Mouse (Mus musculus) liver, postnatal 0 days (tissue): ENCODE results near the gene 9430038I01Rik. TPM values are rescaled to one million over a fixed set of nuclear protein-coding genes. Genes with fewer than 3 reads are reported as not detected.

Experiments used
- ATAC-seq: fragments of 200-750 bp; cut with Nextera tagmentation; 2 replicates; pipeline ENCODE4 v1.8.0; 2017; ENCODE audit warnings: mild to moderate bottlenecking, moderate library complexity
- DNase-seq: peaks from one replicate; pipeline ENCODE4 v3.0.0-alpha.2; 2016
- H3K27ac ChIP-seq: fragments of 300-500 bp; sonication (generic); 2 replicates; pipeline ENCODE4 v1.5.1; 2014; ENCODE audit warnings: antibody characterized with exemption, moderate library complexity, mild to moderate bottlenecking, low read depth
- H3K27me3 ChIP-seq: fragments of 300-500 bp; sonication (generic); 2 replicates; pipeline ENCODE4 v1.6.1; 2014; ENCODE audit warnings: low read length, control low read depth, mixed read lengths; ENCODE audit not compliant: insufficient read depth
- H3K36me3 ChIP-seq: fragments of 300-500 bp; sonication (generic); replicated peaks from 2 replicates; pipeline ENCODE4 v1.6.1; 2014; ENCODE audit warnings: mild to moderate bottlenecking, control low read depth, low read length, moderate library complexity, mixed read lengths; ENCODE audit not compliant: insufficient read depth
- H3K4me1 ChIP-seq: fragments of 300-500 bp; sonication (generic); 2 replicates; pipeline ENCODE4 v1.6.1; 2014; ENCODE audit warnings: antibody characterized with exemption, mild to moderate bottlenecking, control low read depth; ENCODE audit not compliant: insufficient read depth
- H3K4me2 ChIP-seq: fragments of 300-500 bp; sonication (generic); 2 replicates; pipeline ENCODE4 v1.6.1; 2014; ENCODE audit warnings: low read depth, mild to moderate bottlenecking, low read length, moderate library complexity, mixed read lengths
- H3K4me3 ChIP-seq: fragments of 300-500 bp; sonication (generic); 2 replicates; pipeline ENCODE4 v1.5.1; 2014; ENCODE audit warnings: low read depth, low read length
- H3K9ac ChIP-seq: fragments of 300-500 bp; sonication (generic); replicated peaks from 2 replicates; pipeline ENCODE4 v1.6.1; 2014; ENCODE audit warnings: mild to moderate bottlenecking, moderate library complexity
- H3K9me3 ChIP-seq: fragments of 300-500 bp; sonication (generic); 2 replicates; pipeline ENCODE4 v1.6.1; 2016; ENCODE audit warnings: mild to moderate bottlenecking, control low read depth, low read length, mixed read lengths
- CTCF ChIP-seq: sonication (generic); IDR thresholded peaks from 2 replicates; pipeline ENCODE4 v1.5.1; 2016; ENCODE audit warnings: antibody characterized with exemption, low read depth
- EP300 ChIP-seq: IDR thresholded peaks from 2 replicates; pipeline ENCODE4 v1.6.1; 2016; ENCODE audit warnings: antibody characterized with exemption, low read depth, mild to moderate bottlenecking
- WGBS: fragments of 180-500 bp; shearing (Covaris S2); extraction: QIAGEN DNeasy Blood & Tissue Kit; methylation state at CpG from one replicate; pipeline ENCODE4 v1.1.7; 2014; ENCODE audit not compliant: insufficient replicate concordance; 5-methylcytosine and 5-hydroxymethylcytosine counted together
- polyA plus RNA-seq: library from polyadenylated mRNA; unstranded; fragments of >200 nt; fragmentation: Nextera tagmentation; extraction: Ambion mirVana; gene quantifications from 2 replicates; pipeline ENCODE4 v1.2.1, GENCODE M21; 2015

Gene 9430038I01Rik
- polyA plus RNA-seq, 1 experiment from 2014 or later, result 14.8 TPM

GRCm38 (mm10) chr7:137436901-137437300, 26.3 kb upstream of the 9430038I01Rik start:
- 68% methylated on average over 6 of the region's 6 CpGs for WGBS
- DNase-seq, result no peak
- ATAC-seq, result no peak
- Histone ChIP-seq H3K4me3 (peak overlapping the region; percentile 68; the same call in 1 of the 2 replicates), H3K27ac (no peak overlapping the region), H3K4me1 (peaks cover 21% of the 10 kb centered on the region), H3K4me2 (peak overlapping the region; percentile 95), H3K36me3 (no peaks in the 10 kb centered on the region), H3K9ac (no peak overlapping the region), H3K27me3 (no peaks in the 10 kb centered on the region), H3K9me3 (no peaks in the 10 kb centered on the region)
- TF ChIP-seq CTCF (no peak), EP300 (no peak)

- no peak overlapping the region for H3K27ac ChIP-seq
- no peaks in the 10 kb centered on the region for H3K27me3 ChIP-seq
- ATAC-seq (no peak), DNase-seq (no peak)
- 72% methylated on average over 13 of the region's 13 CpGs for WGBS
- no peak overlapping the region for H3K9ac ChIP-seq
- 0 out of 2 replicates have a peak, but pooled peaks cover 2% of the 10 kb centered on the region for H3K4me1 ChIP-seq
- no peak overlapping the region for H3K4me2 ChIP-seq
- H3K9me3 ChIP-seq, result no peaks in the 10 kb centered on the region
- no peaks in the 10 kb centered on the region for H3K36me3 ChIP-seq
- no peak for TF ChIP-seq EP300
- TF ChIP-seq CTCF, result no peak
- H3K4me3 ChIP-seq, result no peak overlapping the region
Observed at GRCm38 (mm10) chr7:137431769-137432603, 21.4 kb upstream of the 9430038I01Rik start.

GRCm38 (mm10) chr7:137426693-137427092, 16.1 kb upstream of the 9430038I01Rik start:
- Histone ChIP-seq H3K4me3 (no peak overlapping the region), H3K27me3 (no peaks in the 10 kb centered on the region), H3K4me1 (no peaks in the 10 kb centered on the region), H3K4me2 (no peak overlapping the region), H3K27ac (no peak overlapping the region), H3K9me3 (no peaks in the 10 kb centered on the region), H3K36me3 (no peaks in the 10 kb centered on the region), H3K9ac (no peak overlapping the region)
- no peak for TF ChIP-seq EP300
- TF ChIP-seq CTCF, result no peak
- WGBS, result 39% methylated on average over 4 of the region's 4 CpGs
- ATAC-seq (no peak), DNase-seq (no peak)

GRCm38 (mm10) chr7:137421236-137421635, 10.7 kb upstream of the 9430038I01Rik start:
- H3K4me1 ChIP-seq, result no peaks in the 10 kb centered on the region
- no peak for DNase-seq
- H3K9me3 ChIP-seq, result no peaks in the 10 kb centered on the region
- no peak overlapping the region for H3K27ac ChIP-seq
- no peaks in the 10 kb centered on the region for H3K36me3 ChIP-seq
- 89% methylated on average over 4 of the region's 4 CpGs for WGBS
- H3K4me2 ChIP-seq, result no peak overlapping the region
- H3K9ac ChIP-seq, result no peak overlapping the region
- H3K27me3 ChIP-seq, result no peaks in the 10 kb centered on the region
- no peak for ATAC-seq
- H3K4me3 ChIP-seq, result no peak overlapping the region
- no peak for TF ChIP-seq EP300
- TF ChIP-seq CTCF, result no peak

GRCm38 (mm10) chr7:137420550-137420949, 10.0 kb upstream of the 9430038I01Rik start:
- H3K4me2 ChIP-seq, result no peak overlapping the region

GRCm38 (mm10) chr7:137414710-137415109, 4.1 kb upstream of the 9430038I01Rik start:
- H3K9ac ChIP-seq, result no peak overlapping the region
- H3K36me3 ChIP-seq, result no peaks in the 10 kb centered on the region
- no peak overlapping the region for H3K27ac ChIP-seq
- no peaks in the 10 kb centered on the region for H3K9me3 ChIP-seq
- H3K4me2 ChIP-seq, result no peak overlapping the region
- ATAC-seq (no peak), DNase-seq (no peak)
- 81% methylated on average over 8 of the region's 8 CpGs for WGBS
- H3K27me3 ChIP-seq, result no peaks in the 10 kb centered on the region
- H3K4me1 ChIP-seq, result peaks cover 8% of the 10 kb centered on the region
- no peak overlapping the region for H3K4me3 ChIP-seq
- no peak for TF ChIP-seq CTCF
- TF ChIP-seq EP300, result no peak

More at GRCm38 (mm10) chr7:137420550-137420949, 10.0 kb upstream of the 9430038I01Rik start:
- no peak overlapping the region for H3K4me3 ChIP-seq
- H3K36me3 ChIP-seq, result no peaks in the 10 kb centered on the region
- no peaks in the 10 kb centered on the region for H3K9me3 ChIP-seq
- H3K27ac ChIP-seq, result no peak overlapping the region
- 66% methylated on average over 2 of the region's 2 CpGs for WGBS
- H3K9ac ChIP-seq, result no peak overlapping the region
- ATAC-seq (no peak), DNase-seq (no peak)
- no peaks in the 10 kb centered on the region for H3K4me1 ChIP-seq
- TF ChIP-seq EP300, result no peak
- no peak for TF ChIP-seq CTCF
- no peaks in the 10 kb centered on the region for H3K27me3 ChIP-seq
